Mouse (Mus musculus): ENCODE data around the gene Psmb3.

- TF ChIP-seq CTCF (IDR thresholded peaks at IDR 0.05; ENCODE audit: low read depth) (no peak), EP300 (IDR thresholded peaks at IDR 0.05; ENCODE audit: low read depth) (no peak)
Observed at GRCm38 (mm10) chr11:97743423-97743822, 40.2 kb downstream of the Psmb3 start.

Measured in heart, postnatal 0 days (tissue).